Mouse (Mus musculus): Measurements from ENCODE around the gene Cdrt4. TPM values are rescaled to one million over a fixed set of nuclear protein-coding genes. Genes with fewer than 3 reads are reported as not detected.

Cdrt4 gene
- not detected for total RNA-seq (2023)

GRCm38 (mm10) chr11:62951012-62951411, at the start of gene Cdrt4:
TSS of gene Cdrt4 (plus strand) at chr11:62951193.

Other genes with a start within 250 kb of the Cdrt4 start
- 10 to 100 TPM; 15.0 to 17.8 TPM for gene Zfp287, start 219.3 kb upstream of the Cdrt4 start, total RNA-seq (2023)
- not detected for gene Gm10428, start 198.1 kb upstream of the Cdrt4 start, total RNA-seq (2023)
- gene Zfp286, start 161.7 kb upstream of the Cdrt4 start, total RNA-seq (2023): 1 to 10 TPM; 4.2 to 4.4 TPM
- gene Trim16, start 131.0 kb upstream of the Cdrt4 start, total RNA-seq (2023): 1 to 10 TPM in 1 of 2 experiments, under 1 TPM in 1; 0.87 to 1.2 TPM
- gene Fbxw10, start 104.1 kb upstream of the Cdrt4 start, total RNA-seq (2023): 1 to 10 TPM; 4.8 to 8.7 TPM
- 10 to 100 TPM; 15.2 to 21.1 TPM for gene Tvp23b, start 71.7 kb upstream of the Cdrt4 start, total RNA-seq (2023)
- gene Tekt3, start 110.5 kb downstream of the Cdrt4 start, total RNA-seq (2023): not detected
- gene Pmp22, start 177.8 kb downstream of the Cdrt4 start, total RNA-seq (2023): not detected

Measured in T-cell, adult 66 days (primary cell).